Mouse (Mus musculus): Measurements from ENCODE around the gene Btg4. TPM values are rescaled to one million over a fixed set of nuclear protein-coding genes. Genes with fewer than 3 reads are reported as not detected.

Gene Btg4
- not detected in 2 replicates for polyA plus RNA-seq (2012; rRNA removed)

GRCm38 (mm10) chr9:51060601-51061000 is at the start of gene Btg4:
TSS of gene Btg4 (plus strand) at chr9:51060901.

GRCm38 (mm10) chr9:51076979-51077315 is 16.2 kb downstream of the Btg4 start, which contains the start of gene Layn:
TSS of gene Layn (minus strand) at chr9:51077094.

GRCm38 (mm10) chr9:51101756-51102425 is 41.2 kb downstream of the Btg4 start, which contains the start of gene 4833427G06Rik:
TSS of gene 4833427G06Rik (minus strand) at chr9:51102078.

GRCm38 (mm10) chr9:51165312-51166180 is 104.8 kb downstream of the Btg4 start, which contains the start of gene Gm32742:
TSS of gene Gm32742 (minus strand) at chr9:51165517.

Other genes starting within 250 kb of the Btg4 start
- 7.7 and 8.7 TPM in 2 replicates for gene Ppp2r1b, start 215.6 kb upstream of the Btg4 start, polyA plus RNA-seq (2012; rRNA removed)
- 17.4 and 22.2 TPM in 2 replicates for gene Sik2, start 51.8 kb upstream of the Btg4 start, polyA plus RNA-seq (2012; rRNA removed)
- 3.0 and 4.0 TPM in 2 replicates for gene Layn, start 16.2 kb downstream of the Btg4 start, polyA plus RNA-seq (2012; rRNA removed)
- not detected in 2 replicates for gene 4833427G06Rik, start 41.2 kb downstream of the Btg4 start, polyA plus RNA-seq (2012; rRNA removed)
- 0.44 and 1.1 TPM in 2 replicates for gene Gm32742, start 104.6 kb downstream of the Btg4 start, polyA plus RNA-seq (2012; rRNA removed)
- gene Pou2af1, start 152.8 kb downstream of the Btg4 start, polyA plus RNA-seq (2012; rRNA removed), result 12.6 and 18.8 TPM in 2 replicates
- gene Colca2, start 217.7 kb downstream of the Btg4 start, polyA plus RNA-seq (2012; rRNA removed), result 1.6 and 2.1 TPM in 2 replicates

All from colon, adult 2 months (tissue).